Mouse (Mus musculus) MEL (cell line): ENCODE results near the gene Dock10. TPM values are rescaled to one million over a fixed set of nuclear protein-coding genes. Genes with fewer than 3 reads are reported as not detected.

Experiments
- DNase-seq: peaks from one replicate; pipeline ENCODE4 v3.0.0; 2011; ENCODE audit warnings: low read depth, low spot score
- H3K27ac ChIP-seq: 2 replicates; pipeline ENCODE4 v1.5.1; 2012; ENCODE audit warnings: low read depth, mild to moderate bottlenecking, control low read depth, low read length, moderate library complexity; ENCODE audit not compliant: control insufficient read depth
- H3K27me3 ChIP-seq, 2 experiments: fragments of 150-350 bp in 1 of 2; sonication (generic) in 1 of 2; 2 replicates each; pipeline ENCODE4 v1.6.1; 2012; ENCODE audit warnings: low read length in 2 of 2, mild to moderate bottlenecking in 2 of 2, improper control_type of control experiment in 1 of 2, moderate library complexity in 1 of 2; ENCODE audit not compliant: insufficient read depth in 2 of 2, control insufficient read depth in 1 of 2
- H3K36me3 ChIP-seq, 2 experiments: 2 replicates each; pipeline ENCODE4 v1.6.1; 2012 to 2014; ENCODE audit warnings: low read length in 2 of 2, improper control_type of control experiment in 1 of 2, inconsistent platforms in 1 of 2, mild to moderate bottlenecking in 1 of 2; ENCODE audit not compliant: insufficient read depth in 2 of 2, control insufficient read depth in 1 of 2
- H3K4me1 ChIP-seq, 2 experiments: fragments of 150-350 bp in 1 of 2; sonication (generic) in 1 of 2; 2 replicates each; pipeline ENCODE4 v1.6.1; 2012; ENCODE audit warnings: low read length in 2 of 2, improper control_type of control experiment in 1 of 2, mild to moderate bottlenecking in 1 of 2; ENCODE audit not compliant: insufficient read depth in 2 of 2, control insufficient read depth in 1 of 2
- H3K4me3 ChIP-seq, 2 experiments: fragments of 150-350 bp in 1 of 2; sonication (generic) in 1 of 2; 2 replicates each; pipeline ENCODE4 v1.5.1; 2012; ENCODE audit warnings: low read depth in 2 of 2, low read length in 2 of 2, mild to moderate bottlenecking in 2 of 2, moderate library complexity in 2 of 2, control low read depth in 1 of 2, improper control_type of control experiment in 1 of 2; ENCODE audit not compliant: control insufficient read depth in 1 of 2, insufficient read depth in 1 of 2
- H3K79me2 ChIP-seq: 2 replicates; pipeline ENCODE4 v1.6.1; 2012; ENCODE audit warnings: mild to moderate bottlenecking, low read length, moderate library complexity; ENCODE audit not compliant: control insufficient read depth, poor library complexity, insufficient read depth
- H3K9ac ChIP-seq: 2 replicates; pipeline ENCODE4 v1.6.1; 2012; ENCODE audit warnings: low read depth, mild to moderate bottlenecking, control low read depth, low read length, moderate library complexity; ENCODE audit not compliant: control insufficient read depth, poor library complexity, severe bottlenecking
- H3K9me3 ChIP-seq: fragments of 150-350 bp; sonication (generic); replicated peaks from 2 replicates; pipeline ENCODE4 v1.6.1; 2012; ENCODE audit warnings: mild to moderate bottlenecking, low read length, improper control_type of control experiment, moderate library complexity; ENCODE audit not compliant: insufficient read depth
- BHLHE40 ChIP-seq: IDR thresholded peaks from 2 replicates; pipeline ENCODE4 v1.6.1; 2012; ENCODE audit warnings: low read depth, mild to moderate bottlenecking, inconsistent platforms, low read length, improper control_type of control experiment, borderline replicate concordance
- CHD2 ChIP-seq: IDR thresholded peaks from 2 replicates; pipeline ENCODE4 v1.6.1; 2011; ENCODE audit warnings: low read length, improper control_type of control experiment
- GATA1 ChIP-seq: IDR thresholded peaks from 2 replicates; pipeline ENCODE4 v1.6.1; 2011; ENCODE audit warnings: low read depth, low read length, improper control_type of control experiment
- HCFC1 ChIP-seq: IDR thresholded peaks from 2 replicates; pipeline ENCODE4 v1.6.1; 2012; ENCODE audit warnings: low read depth, mild to moderate bottlenecking, inconsistent platforms, low read length, improper control_type of control experiment, moderate library complexity
- JUND ChIP-seq: IDR thresholded peaks from 2 replicates; pipeline ENCODE4 v1.6.1; 2011; ENCODE audit warnings: low read depth, mild to moderate bottlenecking, improper control_type of control experiment, low read length
- MAZ ChIP-seq: IDR thresholded peaks from 2 replicates; pipeline ENCODE4 v1.6.1; 2012; ENCODE audit warnings: low read depth, mild to moderate bottlenecking, inconsistent platforms, low read length, improper control_type of control experiment
- MEF2A ChIP-seq: IDR thresholded peaks from 2 replicates; pipeline ENCODE4 v1.6.1; 2014; ENCODE audit warnings: low read depth, mild to moderate bottlenecking, inconsistent platforms, low read length, improper control_type of control experiment; ENCODE audit not compliant: poor library complexity, insufficient replicate concordance, severe bottlenecking; ENCODE audit errors: extremely low read depth
- MYB ChIP-seq: IDR thresholded peaks from 2 replicates; pipeline ENCODE4 v1.6.1; 2011; ENCODE audit warnings: mild to moderate bottlenecking, low read depth, low read length, improper control_type of control experiment
- NELFE ChIP-seq: IDR thresholded peaks from 2 replicates; pipeline ENCODE4 v1.6.1; 2011; ENCODE audit warnings: low read depth, low read length, improper control_type of control experiment
- POLR2A ChIP-seq, 2 experiments: IDR thresholded peaks; 2 replicates each; pipeline ENCODE4 v1.6.1; 2011 to 2012; ENCODE audit warnings: low read length in 2 of 2, mild to moderate bottlenecking in 2 of 2, control low read depth in 1 of 2, improper control_type of control experiment in 1 of 2, low read depth in 1 of 2, moderate library complexity in 1 of 2; ENCODE audit not compliant: control insufficient read depth in 1 of 2, insufficient read depth in 1 of 2, poor library complexity in 1 of 2
- POLR2AphosphoS2 ChIP-seq: IDR thresholded peaks from 2 replicates; pipeline ENCODE4 v1.6.1; 2011; ENCODE audit warnings: low read length, improper control_type of control experiment
- POLR2AphosphoS5 ChIP-seq: IDR thresholded peaks from 2 replicates; pipeline ENCODE4 v1.6.1; 2012; ENCODE audit warnings: low read depth, borderline replicate concordance, mild to moderate bottlenecking, inconsistent platforms, low read length, moderate library complexity, mixed read lengths
- RAD21 ChIP-seq: IDR thresholded peaks from 2 replicates; pipeline ENCODE4 v1.6.1; 2011; ENCODE audit warnings: mild to moderate bottlenecking, low read depth, low read length, improper control_type of control experiment
- RCOR1 ChIP-seq: IDR thresholded peaks from 2 replicates; pipeline ENCODE4 v1.6.1; 2012; ENCODE audit warnings: low read depth, mild to moderate bottlenecking, inconsistent platforms, low read length, improper control_type of control experiment
- SIN3A ChIP-seq: IDR thresholded peaks from 2 replicates; pipeline ENCODE4 v1.6.1; 2012; ENCODE audit warnings: low read length, improper control_type of control experiment, inconsistent platforms
- TAL1 ChIP-seq: IDR thresholded peaks from 2 replicates; pipeline ENCODE4 v1.6.1; 2012; ENCODE audit warnings: mild to moderate bottlenecking, inconsistent platforms, low read length, moderate library complexity, mixed read lengths
- TBP ChIP-seq: IDR thresholded peaks from 2 replicates; pipeline ENCODE4 v1.8.0; 2011; ENCODE audit warnings: low read depth, low read length, improper control_type of control experiment
- TCF12 ChIP-seq: IDR thresholded peaks from 2 replicates; pipeline ENCODE4 v1.6.1; 2014; ENCODE audit warnings: low read depth, mild to moderate bottlenecking, inconsistent platforms, low read length, improper control_type of control experiment, moderate library complexity
- UBTF ChIP-seq: IDR thresholded peaks from 2 replicates; pipeline ENCODE4 v1.6.1; 2012; ENCODE audit warnings: low read depth, mild to moderate bottlenecking, inconsistent platforms, low read length, improper control_type of control experiment, moderate library complexity, borderline replicate concordance; ENCODE audit not compliant: insufficient read depth
- USF1 ChIP-seq: IDR thresholded peaks from 2 replicates; pipeline ENCODE4 v1.6.1; 2014; ENCODE audit warnings: low read depth, mild to moderate bottlenecking, inconsistent platforms, low read length, improper control_type of control experiment, moderate library complexity
- USF2 ChIP-seq, 2 experiments: IDR thresholded peaks; 2 replicates each; pipeline ENCODE4 v1.6.1; 2011 to 2012; ENCODE audit warnings: improper control_type of control experiment in 2 of 2, low read length in 2 of 2, borderline replicate concordance in 1 of 2, inconsistent platforms in 1 of 2, low read depth in 1 of 2, mild to moderate bottlenecking in 1 of 2; ENCODE audit not compliant: insufficient read depth in 1 of 2
- ZC3H11A ChIP-seq: IDR thresholded peaks from 2 replicates; pipeline ENCODE4 v1.6.1; 2012; ENCODE audit warnings: low read depth, mild to moderate bottlenecking, inconsistent platforms, low read length, improper control_type of control experiment
- polyA plus RNA-seq, 2 experiments: library from polyadenylated mRNA; stranded (reverse) in 1 of 2; unstranded in 1 of 2; fragments of >175 nt in 1 of 2; fragments of >200 nt in 1 of 2; gene quantifications; 2 replicates each; pipeline versions ENCODE4 v1.2.1 to v1.2.4; 2012; ENCODE audit warnings: low replicate concordance in 2 of 2, low read depth in 1 of 2; ENCODE audit not compliant: insufficient read length in 2 of 2, insufficient read depth in 1 of 2, missing spikeins in 1 of 2
- total RNA-seq: library from RNA; depleted of rRNA; stranded (reverse); fragments of 300-350 nt; gene quantifications from 2 replicates; pipeline ENCODE4 v1.2.3, GENCODE M21; 2012

Gene Dock10
- total and polyA plus RNA-seq, 3 experiments = 11.5 to 74.0 (median 14.3) TPM

GRCm38 (mm10) chr1:80784155-80784554, 25.8 kb upstream of the Dock10 start:
- Histone ChIP-seq H3K36me3 (no peaks in the 10 kb centered on the region), H3K27me3 (no peaks in the 10 kb centered on the region)
- TF ChIP-seq SIN3A (no peak), GATA1 (no peak), JUND (no peak), POLR2AphosphoS5 (no peak), NELFE (no peak)
- TF ChIP-seq, all 39 proteins: peak for 0
- no peak overlapping the region for H3K9ac ChIP-seq
- H3K4me1 ChIP-seq = no peaks in the 10 kb centered on the region
- no peaks in the 10 kb centered on the region for H3K9me3 ChIP-seq
- no peak for DNase-seq
- H3K79me2 ChIP-seq = no peaks in the 10 kb centered on the region
- no peak overlapping the region for H3K4me3 ChIP-seq
- H3K27ac ChIP-seq = no peak overlapping the region

GRCm38 (mm10) chr1:80765504-80765903, 7.2 kb upstream of the Dock10 start:
- no peak overlapping the region for H3K27ac ChIP-seq
- peaks cover 0 to 5% of the 10 kb centered on the region in 2 experiments; a peak in 2 of 4 replicates for H3K36me3 ChIP-seq
- H3K9ac ChIP-seq = no peak overlapping the region
- no peaks in the 10 kb centered on the region for H3K9me3 ChIP-seq
- no peaks in the 10 kb centered on the region for H3K27me3 ChIP-seq
- no peaks in the 10 kb centered on the region for H3K79me2 ChIP-seq
- H3K4me1 ChIP-seq = peaks cover 0 to 2% of the 10 kb centered on the region in 2 experiments; a peak in 1 of 4 replicates
- TF ChIP-seq USF1 (no peak), POLR2A (IDR thresholded peaks at IDR 0.05; ENCODE audit: control insufficient read depth in 1 of 2, insufficient read depth in 1 of 2, low read depth in 1 of 2, low read length in 2 of 2, poor library complexity in 1 of 2) (no peak), RCOR1 (no peak), TAL1 (no peak), TCF12 (no peak), GATA1 (no peak), UBTF (no peak), BHLHE40 (no peak), ZC3H11A (no peak), MYB (no peak), NELFE (no peak), CHD2 (no peak), TBP (no peak), RAD21 (no peak), HCFC1 (no peak), POLR2AphosphoS2 (no peak), MAZ (no peak), USF2 (IDR thresholded peaks at IDR 0.05; ENCODE audit: borderline replicate concordance in 1 of 2, insufficient read depth in 1 of 2, low read depth in 1 of 2, low read length in 2 of 2) (no peak), POLR2AphosphoS5 (no peak), MEF2A (no peak)
- DNase-seq = no peak
- H3K4me3 ChIP-seq = no peak overlapping the region
